Mouse (Mus musculus) gastrocnemius, postnatal 4 days (tissue): ENCODE results near the gene Adam22. TPM values are rescaled to one million over a fixed set of nuclear protein-coding genes. Genes with fewer than 3 reads are reported as not detected.
A peak's percentile ranks its signal among the peaks of the same experiment; 100 is the strongest.
"Not testable (repeated sequence)": the region's sequence is repeated elsewhere in the genome, so short reads cannot be mapped to it uniquely, and the experiment has no call there.

Experiments
- DNase-seq, 2 experiments: peaks; one replicate each; pipeline ENCODE4 v3.0.0; 2021 to 2022; ENCODE audit warnings: low spot score in 2 of 2, mixed read lengths in 2 of 2
- microRNA-seq: library from miRNA; unstranded; fragments of <30 nt; microRNA quantifications from one replicate; pipeline ENCODE4 v1.2.0, GENCODE M21; 2021
- total RNA-seq, 2 experiments: library from RNA; stranded (reverse); gene quantifications; 2 replicates each; pipeline ENCODE4 v1.2.3; 2021

The Adam22 gene
- total RNA-seq, 2 experiments from 2014 or later: 13.1 to 16.1 TPM

DNA sequence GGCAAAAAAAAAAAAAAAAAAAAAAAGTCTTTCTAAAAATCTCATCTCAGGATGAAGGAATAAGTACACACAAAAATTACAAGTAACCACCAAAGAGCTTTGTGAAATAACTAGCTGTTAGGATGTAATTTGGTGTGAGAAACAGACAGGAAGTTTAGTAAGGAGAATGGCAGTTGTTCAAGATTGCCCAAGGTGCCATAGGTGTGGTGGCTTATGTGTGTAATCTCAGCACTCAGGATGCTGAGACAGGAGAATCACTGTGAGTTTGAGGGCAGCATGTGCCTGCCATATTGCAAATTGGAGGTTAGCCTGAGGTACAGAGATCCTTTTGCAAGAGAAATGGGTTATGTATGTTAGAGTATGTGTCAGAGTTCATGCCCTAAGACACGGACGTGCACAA is 305.5 kb downstream of the Adam22 start:
- DNase-seq: no peak

DNA sequence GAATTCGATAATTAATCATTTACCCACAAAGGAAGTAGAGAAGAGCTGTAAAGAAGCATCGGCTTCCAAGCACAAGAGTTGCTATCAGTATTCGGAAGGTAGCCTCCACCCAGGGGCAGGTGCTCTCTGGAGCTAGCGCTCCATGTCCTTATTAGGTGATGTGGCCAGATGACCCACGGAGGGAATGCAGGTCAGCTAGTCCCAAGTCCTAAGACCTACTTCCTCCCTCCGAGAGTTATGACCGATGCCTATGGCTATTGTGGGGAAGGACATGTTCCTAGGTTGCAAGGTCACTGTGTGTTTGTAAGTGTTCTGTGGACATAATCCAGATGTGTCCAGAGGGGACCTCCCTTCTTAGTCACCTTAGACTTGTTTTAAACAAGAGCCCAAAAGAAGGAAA is 309.9 kb downstream of the Adam22 start:
- no peak for DNase-seq

DNA sequence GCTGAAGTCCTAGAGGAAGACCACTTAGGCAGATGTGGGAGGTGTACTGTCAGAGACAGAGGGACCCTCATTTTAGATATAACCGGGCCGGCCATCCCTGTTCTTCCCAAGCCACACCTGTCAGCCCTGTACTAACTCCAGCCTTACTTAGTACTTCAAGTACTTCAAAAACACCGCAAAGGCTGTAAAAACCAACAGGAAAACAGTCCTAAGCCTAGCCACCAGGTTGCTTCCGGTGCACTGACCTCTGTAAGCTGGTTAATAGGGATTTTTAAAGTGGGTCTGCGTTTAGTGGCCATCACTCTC is 311.0 kb downstream of the Adam22 start:
- no peak for DNase-seq

DNA sequence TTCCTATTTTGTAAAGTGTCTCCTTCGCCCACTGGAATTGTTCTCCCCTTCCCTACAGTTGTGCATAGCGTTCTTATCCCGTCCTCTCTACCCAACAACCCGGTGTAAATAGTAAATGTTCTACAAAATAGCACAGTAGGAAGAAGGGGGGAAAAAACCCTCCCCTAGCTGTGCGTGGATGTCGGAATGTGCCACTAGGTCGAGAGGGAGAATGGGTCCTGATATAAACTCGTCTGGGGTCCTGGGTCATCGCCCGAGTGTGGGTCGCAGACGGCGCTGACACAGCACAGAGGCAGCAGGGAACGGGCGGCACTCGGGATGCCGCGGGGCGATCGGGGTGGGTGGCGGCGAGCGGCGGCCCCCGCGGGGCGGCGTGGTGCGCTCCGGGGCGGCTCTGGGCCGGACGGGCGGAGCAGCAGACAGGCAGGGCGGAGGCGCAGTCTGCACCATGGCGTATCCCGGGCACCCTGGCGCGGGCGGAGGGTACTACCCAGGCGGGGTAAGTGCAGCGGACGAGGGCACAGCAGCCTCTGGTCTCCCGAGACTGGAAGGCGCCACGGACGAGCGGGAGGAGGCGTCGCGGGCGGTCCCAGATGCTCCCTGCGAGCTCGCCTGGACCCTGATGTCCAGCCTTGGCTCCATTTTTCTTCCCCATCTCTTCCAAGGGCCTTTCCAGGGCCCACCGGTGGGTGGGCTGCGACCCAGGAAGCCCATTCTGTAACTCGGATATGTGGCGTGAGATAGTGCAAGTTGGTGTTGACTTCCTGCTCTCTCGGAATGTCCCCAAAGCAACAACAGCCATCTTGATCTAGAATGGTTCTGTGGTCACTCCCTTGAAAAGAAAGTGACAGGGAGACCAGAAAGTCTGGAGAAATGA is 311.6 kb downstream of the Adam22 start:
- DNase-seq: peak; percentile 60 to 84

DNA sequence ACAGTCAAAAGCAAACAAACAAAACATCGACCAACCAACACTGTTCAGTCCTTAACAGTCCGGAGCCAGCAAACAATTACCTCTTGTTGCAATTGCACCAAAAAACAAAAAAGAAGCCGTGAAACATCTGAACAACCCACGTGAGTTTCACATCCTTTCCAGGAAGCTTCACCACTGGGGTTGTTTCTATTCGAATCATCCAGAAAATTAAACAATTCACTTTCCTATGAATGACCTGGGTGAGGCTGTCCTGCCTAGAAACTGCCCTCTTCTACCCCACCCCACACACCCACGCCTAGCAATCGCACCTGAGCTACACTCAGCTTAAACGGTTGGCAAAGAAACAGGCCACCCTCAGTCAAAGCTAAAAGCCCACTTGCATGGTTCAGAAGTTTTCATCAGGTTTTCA is 312.2 kb downstream of the Adam22 start:
- no peak for DNase-seq

DNA sequence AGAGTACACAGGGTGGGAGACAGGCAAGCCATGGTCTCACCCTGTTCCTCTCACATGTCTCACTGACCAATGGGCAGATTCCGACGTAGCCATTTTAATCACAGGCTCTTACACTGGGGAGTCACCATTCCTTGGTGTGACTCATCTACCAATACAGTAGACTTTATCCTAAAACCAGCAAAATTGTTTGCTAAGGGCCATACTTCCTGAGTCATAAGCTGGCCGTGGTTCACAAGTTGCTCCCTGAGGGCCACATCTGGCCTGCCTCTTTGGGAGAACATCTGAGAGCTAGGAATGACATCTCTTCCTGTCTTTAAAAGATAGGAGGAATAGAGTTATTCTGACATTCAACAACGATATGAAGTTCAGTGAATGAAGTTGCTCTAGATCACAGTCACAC is 314.1 kb downstream of the Adam22 start:
- DNase-seq: no peak

DNA sequence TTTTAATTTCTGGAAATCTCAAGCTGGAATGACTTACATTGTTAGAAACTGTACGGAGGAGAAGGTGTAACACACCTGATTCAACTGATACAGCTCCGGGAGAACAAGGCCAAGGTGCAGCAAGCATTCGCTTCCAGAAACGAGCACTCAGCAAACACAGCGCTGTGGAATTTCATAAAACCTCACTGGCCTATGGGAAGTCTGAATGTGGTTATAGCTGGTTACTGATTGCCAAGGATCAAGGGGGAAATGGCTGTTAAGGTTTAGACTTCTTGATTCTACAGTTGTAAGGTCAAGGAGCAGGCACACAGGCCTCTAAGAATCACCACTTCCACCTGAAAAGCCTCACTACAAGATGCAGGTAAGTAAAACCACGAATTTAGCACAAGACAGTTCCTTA is 322.1 kb downstream of the Adam22 start, which contains the start of gene Sri:
Gene Sri, plus strand, starts transcription at position 224 of the 400 bp plus-strand sequence.
- DNase-seq: no peak

DNA sequence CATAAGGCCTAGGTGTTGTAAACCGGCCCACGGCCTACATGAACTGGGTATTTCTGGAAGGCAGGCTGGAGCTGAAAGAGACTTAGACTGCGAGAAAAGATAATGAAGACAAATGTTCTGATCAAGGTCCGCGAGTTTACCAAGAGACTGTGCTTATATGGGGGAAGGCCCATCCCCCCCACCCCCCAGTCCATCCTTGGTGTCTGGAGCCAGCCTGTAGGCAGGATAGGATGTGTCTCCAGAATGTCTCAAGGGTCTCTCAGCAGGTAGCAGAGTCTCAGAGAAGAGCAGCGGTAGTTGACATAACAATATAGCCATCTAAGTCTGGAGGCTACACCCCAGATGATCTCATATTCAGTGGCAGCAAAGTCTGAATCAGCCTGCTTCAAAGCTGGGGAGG is 333.4 kb downstream of the Adam22 start:
- not testable (repeated sequence) for DNase-seq

Small RNA genes within 50 kb of the gene (microRNA-seq; reads per million reads assigned to microRNA genes)
- gene Gm24196: not detected

Other genes with a start within 250 kb of the Adam22 start
- gene Dbf4, start 54.6 kb upstream of the Adam22 start, total RNA-seq: 10 to 100 TPM; 12.1 to 13.0 TPM
- 1 to 10 TPM; 7.2 to 9.6 TPM for gene Slc25a40, start 54.7 kb upstream of the Adam22 start, total RNA-seq